7 mouse cellular contexts compared by ENCODE assay signal in the genomic region with DNA sequence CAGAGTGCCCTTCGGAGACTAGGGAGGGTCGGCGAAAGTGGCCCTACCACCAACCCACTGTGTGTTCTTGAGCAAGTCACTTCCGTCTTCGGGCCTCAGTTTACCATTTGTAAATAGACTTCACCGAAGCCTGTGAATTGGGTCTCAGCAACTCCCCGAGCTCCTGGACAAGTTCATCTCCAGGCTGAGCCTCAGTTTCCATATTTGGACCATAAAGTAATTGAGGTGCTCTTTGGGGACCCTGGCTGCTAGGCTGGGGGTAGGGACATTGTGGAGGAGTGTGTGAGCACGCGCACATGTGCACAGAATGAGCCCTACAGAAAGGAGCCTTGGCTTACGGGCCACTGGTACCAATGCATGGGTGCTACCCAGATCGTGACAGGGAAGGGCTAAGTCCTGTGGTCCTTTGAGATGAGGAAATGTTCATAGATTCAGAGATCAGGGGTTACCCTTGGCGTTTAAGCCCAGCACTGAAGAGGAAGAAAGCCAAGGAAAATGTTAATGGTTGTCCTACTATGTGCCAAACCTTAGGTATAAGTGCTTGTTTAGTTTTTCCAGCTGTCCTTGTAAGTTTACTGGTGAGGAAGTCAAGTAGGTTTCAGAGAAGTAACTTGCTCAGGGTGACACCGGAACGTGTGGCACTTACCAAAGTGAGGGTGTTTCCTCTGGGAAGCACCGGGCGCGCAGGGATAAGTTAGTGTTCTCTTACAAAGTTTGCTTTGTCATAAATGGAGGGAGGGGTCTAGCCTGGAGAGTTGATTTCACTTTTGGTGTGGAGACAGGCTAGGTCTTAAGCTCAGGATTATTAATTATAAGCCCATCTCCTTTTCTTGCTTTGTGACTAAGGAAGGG. TPM values are rescaled to one million over a fixed set of nuclear protein-coding genes. Genes with fewer than 3 reads are reported as not detected.
DNase-seq lines count a peak whose midpoint lies in the region; ATAC-seq and TF ChIP-seq lines count a peak whose summit lies in the region.

No protein-coding gene starts in this region.

- ATAC-seq in forebrain, embryonic 15.5 days (replicated peaks), result peak; percentile 49; the same call in 1 of the 2 replicates
- no peak for ATAC-seq in limb, embryonic 12.5 days (ENCODE audit: insufficient number of reproducible peaks, insufficient read depth, low FRiP score, low TSS enrichment, low read depth)
- peak; percentile 36; the same call in 1 of the 2 replicates for ATAC-seq in midbrain, embryonic 12.5 days (ENCODE audit: low FRiP score, low read depth)

- H3K36me3 ChIP-seq in ES-Bruce4 (ENCODE audit: control insufficient read depth, insufficient read depth, low read length, poor library complexity, severe bottlenecking), result no peaks in the 10 kb centered on the region; the same call in 1 of the 2 replicates
- no peaks in the 10 kb centered on the region for H3K36me3 ChIP-seq in forebrain, embryonic 15.5 days
- 0 out of 2 replicates have a peak, but pooled peaks cover 7% of the 10 kb centered on the region for H3K36me3 ChIP-seq in limb, embryonic 12.5 days
- 0 out of 2 replicates have a peak, but pooled peaks cover 11% of the 10 kb centered on the region for H3K36me3 ChIP-seq in midbrain, embryonic 12.5 days

- peak overlapping the region; percentile 81 for H3K4me3 ChIP-seq in ES-Bruce4 (ENCODE audit: low read depth, low read length)
- peak overlapping the region; percentile 90 for H3K4me3 ChIP-seq in forebrain, embryonic 15.5 days
- H3K4me3 ChIP-seq in limb, embryonic 12.5 days (replicated peaks), result peak overlapping the region; percentile 92
- H3K4me3 ChIP-seq in midbrain, embryonic 12.5 days, result peak overlapping the region; percentile 95

- H3K27ac ChIP-seq in ES-Bruce4 (ENCODE audit: insufficient read depth, low read length), result peak overlapping the region; percentile 58
- H3K27ac ChIP-seq in forebrain, embryonic 15.5 days (replicated peaks), result peak overlapping the region; percentile 60
- peak overlapping the region; percentile 86 for H3K27ac ChIP-seq in limb, embryonic 12.5 days
- H3K27ac ChIP-seq in midbrain, embryonic 12.5 days (replicated peaks), result peak overlapping the region; percentile 57

- peaks cover 2% of the 10 kb centered on the region for H3K4me1 ChIP-seq in ES-Bruce4 (ENCODE audit: control insufficient read depth, insufficient read depth, low read length)
- peaks cover 27% of the 10 kb centered on the region for H3K4me1 ChIP-seq in forebrain, embryonic 15.5 days
- peaks cover 27% of the 10 kb centered on the region for H3K4me1 ChIP-seq in limb, embryonic 12.5 days (replicated peaks)
- H3K4me1 ChIP-seq in midbrain, embryonic 12.5 days, result peaks cover 23% of the 10 kb centered on the region

- H3K27me3 ChIP-seq in ES-Bruce4 (ENCODE audit: control insufficient read depth, insufficient read depth, low read length, poor library complexity, severe bottlenecking), result no peaks in the 10 kb centered on the region
- no peaks in the 10 kb centered on the region for H3K27me3 ChIP-seq in forebrain, embryonic 15.5 days
- H3K27me3 ChIP-seq in limb, embryonic 12.5 days, result no peaks in the 10 kb centered on the region
- H3K27me3 ChIP-seq in midbrain, embryonic 12.5 days, result no peaks in the 10 kb centered on the region

- TF ChIP-seq CTCF in ES-Bruce4 (IDR thresholded peaks at IDR 0.05; ENCODE audit: low read depth, low read length), result no peak

- peak overlapping the region; percentile 61 for H3K9ac ChIP-seq in ES-Bruce4 (ENCODE audit: low read depth, poor library complexity, severe bottlenecking)
- peak overlapping the region; percentile 74 for H3K9ac ChIP-seq in forebrain, embryonic 15.5 days (replicated peaks)
- peak overlapping the region; percentile 90 for H3K9ac ChIP-seq in limb, embryonic 12.5 days (replicated peaks)
- peak overlapping the region; percentile 78 for H3K9ac ChIP-seq in midbrain, embryonic 12.5 days (replicated peaks)

- TF ChIP-seq POLR2A in ES-Bruce4 (IDR thresholded peaks at IDR 0.05; ENCODE audit: insufficient read depth, low read length), result no peak

- WGBS in forebrain, embryonic 15.5 days, result 4% methylated on average over 17 of the region's 17 CpGs
- 3% methylated on average over 17 of the region's 17 CpGs for WGBS in limb, embryonic 12.5 days
- WGBS in midbrain, embryonic 12.5 days, result 6% methylated on average over 17 of the region's 17 CpGs

- peak overlapping the region; percentile 82 for H3K4me2 ChIP-seq in forebrain, embryonic 15.5 days (replicated peaks)
- H3K4me2 ChIP-seq in limb, embryonic 12.5 days, result peak overlapping the region; percentile 89
- peak overlapping the region; percentile 64 for H3K4me2 ChIP-seq in midbrain, embryonic 12.5 days (replicated peaks)

- no peak for TF ChIP-seq EP300 in ES-Bruce4 (IDR thresholded peaks at IDR 0.05; ENCODE audit: insufficient read depth, low read depth, low read length)

- DNase-seq in adipocyte (ENCODE audit: low spot score), result peak; percentile 48
- no peak for DNase-seq in cerebellum, adult 18-20 months
- DNase-seq in right cerebral cortex, postnatal 10 days (ENCODE audit: low spot score in 2 of 2), result no peak

- H3K9me3 ChIP-seq in ES-Bruce4 (replicated peaks; ENCODE audit: control insufficient read depth, insufficient read depth, low read length, poor library complexity, severe bottlenecking), result no peaks in the 10 kb centered on the region
- H3K9me3 ChIP-seq in forebrain, embryonic 15.5 days, result no peaks in the 10 kb centered on the region
- H3K9me3 ChIP-seq in limb, embryonic 12.5 days, result no peaks in the 10 kb centered on the region
- no peaks in the 10 kb centered on the region for H3K9me3 ChIP-seq in midbrain, embryonic 12.5 days

RNA-seq across cellular contexts. Expression of a gene that starts 0.8 kb away (rescaled TPM):
- polyA plus RNA-seq in ES-Bruce4 (2011; ENCODE audit: insufficient read depth, insufficient read length, low read depth, missing spikeins), result 102 and 103 TPM in 2 replicates
- 31.8 and 33.6 TPM in 2 replicates for polyA plus RNA-seq in forebrain, embryonic 15.5 days (2015; fragmentation: Nextera tagmentation; extraction: Ambion mirVana)
- 73.8 and 81.6 TPM in 2 replicates for polyA plus RNA-seq in limb, embryonic 12.5 days (2016; fragmentation: Nextera tagmentation; extraction: Ambion mirVana)
- polyA plus RNA-seq in midbrain, embryonic 12.5 days (2016; fragmentation: Nextera tagmentation; extraction: Ambion mirVana), result 43.5 and 50.0 TPM in 2 replicates
